In genomic region chr9:45550210-45550609, GRCm38 (mm10) we compare ENCODE assay signal across 14 mouse cellular contexts.
DNase-seq lines count a peak whose midpoint lies in the region; ATAC-seq and TF ChIP-seq lines count a peak whose summit lies in the region.
"Had no signal": no experiment of that assay in that cellular context is flagged by ENCODE, and none has a peak within 500 bp of the region (broad histone marks: within the 10 kb centered on the region; RNA-seq: fewer than 3 reads in every experiment).

No protein-coding gene starts in this region.

- no peak overlapping the region for H3K4me3 ChIP-seq in left cerebral cortex, adult 2 months
- H3K4me3 ChIP-seq in forebrain, embryonic 14.5 days (ENCODE audit: low read depth, low read length), result no peak overlapping the region
- no peak overlapping the region for H3K4me3 ChIP-seq in midbrain, embryonic 10.5 days
- H3K4me3 ChIP-seq in olfactory bulb, adult 2 months (ENCODE audit: insufficient read depth, low read depth, low read length), result no peak overlapping the region
- H3K4me3 ChIP-seq: embryonic facial prominence, embryonic 12.5 days; heart, embryonic 13.5 days; kidney, embryonic 15.5 days had no signal

- peak overlapping the region; percentile 55; the same call in 1 of the 2 replicates for H3K27ac ChIP-seq in left cerebral cortex, adult 2 months
- H3K27ac ChIP-seq in forebrain, embryonic 14.5 days (ENCODE audit: low read depth, low read length), result peak overlapping the region; percentile 88
- peak overlapping the region; percentile 61; the same call in 1 of the 2 replicates for H3K27ac ChIP-seq in midbrain, embryonic 10.5 days (replicated peaks)
- peak overlapping the region; percentile 86 for H3K27ac ChIP-seq in olfactory bulb, adult 2 months (ENCODE audit: insufficient read depth, low read depth, low read length)
- H3K27ac ChIP-seq: embryonic facial prominence, embryonic 12.5 days; heart, embryonic 13.5 days; kidney, embryonic 15.5 days; liver, embryonic 14.5 days had no signal

- H3K36me3 ChIP-seq in forebrain, embryonic 14.5 days (ENCODE audit: control insufficient read depth, insufficient read depth, low read length), result no peaks in the 10 kb centered on the region
- no peaks in the 10 kb centered on the region for H3K36me3 ChIP-seq in midbrain, embryonic 10.5 days
- H3K36me3 ChIP-seq: embryonic facial prominence, embryonic 12.5 days; heart, embryonic 13.5 days; kidney, embryonic 15.5 days had no signal

- H3K9ac ChIP-seq in forebrain, embryonic 14.5 days (ENCODE audit: low read length), result no peak overlapping the region
- H3K9ac ChIP-seq: embryonic facial prominence, embryonic 12.5 days; heart, embryonic 13.5 days; kidney, embryonic 15.5 days; liver, embryonic 14.5 days had no signal

- H3K27me3 ChIP-seq in forebrain, embryonic 14.5 days (replicated peaks; ENCODE audit: control insufficient read depth, insufficient read depth, low read length), result no peaks in the 10 kb centered on the region
- no peaks in the 10 kb centered on the region for H3K27me3 ChIP-seq in midbrain, embryonic 10.5 days (ENCODE audit: low read depth, poor library complexity, severe bottlenecking)
- H3K27me3 ChIP-seq: embryonic facial prominence, embryonic 12.5 days; kidney, embryonic 15.5 days had no signal

- H3K4me1 ChIP-seq in forebrain, embryonic 14.5 days (ENCODE audit: control insufficient read depth, insufficient read depth, low read length), result peaks cover 30% of the 10 kb centered on the region
- H3K4me1 ChIP-seq in midbrain, embryonic 10.5 days, result peaks cover 46% of the 10 kb centered on the region
- H3K4me1 ChIP-seq in olfactory bulb, adult 2 months (ENCODE audit: control insufficient read depth, insufficient read depth, low read length), result peaks cover 55% of the 10 kb centered on the region

- DNase-seq in left cerebral cortex, adult 2 months (ENCODE audit: extremely low spot score in 1 of 2, low spot score in 2 of 2), result no peak
- DNase-seq in left cerebral cortex, adult 11 months (ENCODE audit: low spot score), result no peak
- peak; percentile 59 for DNase-seq in forebrain, embryonic 14.5 days (ENCODE audit: low spot score)
- no peak for DNase-seq in midbrain, embryonic 10.5 days (ENCODE audit: low spot score)
- no peak for DNase-seq in lung, postnatal 25 days (ENCODE audit: low spot score)
- DNase-seq in kidney, adult 18-20 months, result no peak
- DNase-seq: lung, postnatal 10 days; thymus, adult 18-20 months had no signal

- no peaks in the 10 kb centered on the region for H3K9me3 ChIP-seq in forebrain, embryonic 14.5 days (replicated peaks; ENCODE audit: control insufficient read depth, low read length)
- no peaks in the 10 kb centered on the region for H3K9me3 ChIP-seq in midbrain, embryonic 10.5 days (replicated peaks)
- H3K9me3 ChIP-seq: embryonic facial prominence, embryonic 12.5 days; heart, embryonic 13.5 days; kidney, embryonic 15.5 days had no signal

- H3K4me2 ChIP-seq in forebrain, embryonic 14.5 days (ENCODE audit: low read length), result no peak overlapping the region
- H3K4me2 ChIP-seq: embryonic facial prominence, embryonic 12.5 days; heart, embryonic 13.5 days; kidney, embryonic 15.5 days had no signal

- WGBS in forebrain, embryonic 14.5 days, result 15% methylated on average over 6 of the region's 6 CpGs
- WGBS in midbrain, embryonic 10.5 days, result 44% methylated on average over 6 of the region's 6 CpGs
- WGBS in olfactory bulb, adult 2 months, result 16% methylated on average over 6 of the region's 6 CpGs

- intact Hi-C loops in left cerebral cortex, adult 2 months (cut with DNase I), result no loop called here

- TF ChIP-seq CTCF in left cerebral cortex, adult 2 months (IDR thresholded peaks at IDR 0.05), result no peak
- no peak for TF ChIP-seq CTCF in olfactory bulb, adult 2 months (IDR thresholded peaks at IDR 0.05; ENCODE audit: insufficient read depth, low read depth, low read length)

- TF ChIP-seq POLR2A in olfactory bulb, adult 2 months (IDR thresholded peaks at IDR 0.05; ENCODE audit: insufficient read depth, low read depth, low read length), result no peak

- ATAC-seq in forebrain, embryonic 14.5 days, result peak; percentile 66
- ATAC-seq: activated CD4-positive, CD25-positive, alpha-beta regulatory T cell, adult 4 months had no signal
